Mouse (Mus musculus) bone marrow macrophage, adult 2 months (primary cell): ENCODE data around the gene Cd164l2.

ENCODE experiments used
- CTCF ChIP-seq: IDR thresholded peaks from 2 replicates; pipeline ENCODE4 v1.5.1; 2012; ENCODE audit warnings: low read depth, mild to moderate bottlenecking, low read length, moderate library complexity
- POLR2A ChIP-seq: IDR thresholded peaks from 2 replicates; pipeline ENCODE4 v1.6.1; 2012; ENCODE audit warnings: mild to moderate bottlenecking, low read depth, low read length, borderline replicate concordance

DNA sequence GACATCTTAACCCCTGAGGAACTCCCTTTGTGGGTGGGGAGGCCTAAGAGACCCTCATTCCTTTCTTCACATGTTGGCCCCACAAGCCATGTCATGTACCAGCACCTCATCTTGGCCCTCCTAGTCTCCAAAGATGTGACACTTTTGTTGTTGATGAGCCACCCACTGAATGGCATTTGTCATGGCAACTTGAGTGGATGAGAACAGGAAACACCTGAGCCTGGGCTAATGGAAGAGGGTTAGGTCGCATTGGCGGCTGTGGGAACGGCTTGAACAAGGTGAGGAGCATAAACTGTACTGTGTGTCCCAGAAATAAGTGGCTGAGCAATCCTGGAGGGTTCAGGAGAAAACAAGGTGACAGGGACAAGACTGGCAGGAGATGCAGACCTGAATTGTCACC is 57.0 kb downstream of the Cd164l2 start:
- TF ChIP-seq POLR2A (no peak), CTCF (no peak)
